Mouse (Mus musculus): Measurements from ENCODE around the gene Ngly1.

Gene Ngly1

DNA sequence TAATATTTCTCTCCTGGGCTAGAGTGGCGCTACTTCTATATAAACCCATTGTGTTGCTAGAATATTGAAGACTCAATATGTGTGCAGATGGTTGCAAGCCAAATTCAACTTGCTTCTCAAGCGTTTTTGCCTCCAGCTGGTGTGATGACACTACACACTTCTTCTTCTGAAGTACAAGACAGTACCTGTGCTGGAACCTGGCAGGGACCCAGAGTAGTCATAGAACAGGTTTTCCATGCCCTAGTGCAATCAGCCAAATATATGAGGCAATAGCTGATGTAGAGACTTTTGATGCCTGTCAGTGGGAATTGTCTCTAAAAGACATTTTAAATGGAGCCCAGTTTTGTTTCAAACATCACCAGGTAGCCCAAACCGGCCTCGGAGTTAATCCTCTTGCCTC, 75.3 kb downstream of the Ngly1 start:
- in situ Hi-C loops (cut with MboI, MseI): loop anchor here (25.0 kb wide), 1 partner anchor 463 kb away; no protein-coding TSS in a partner anchor

- in situ Hi-C loops (cut with MboI, MseI): no loop called here
Observed at GRCm38 (mm10) chr14:16325208-16325607, 76.1 kb downstream of the Ngly1 start.

GRCm38 (mm10) chr14:16328531-16328930, 79.5 kb downstream of the Ngly1 start:
- in situ Hi-C loops (cut with MboI, MseI): no loop called here

GRCm38 (mm10) chr14:16328959-16329480, 79.9 kb downstream of the Ngly1 start:
- in situ Hi-C loops (cut with MboI, MseI): no loop called here

DNA sequence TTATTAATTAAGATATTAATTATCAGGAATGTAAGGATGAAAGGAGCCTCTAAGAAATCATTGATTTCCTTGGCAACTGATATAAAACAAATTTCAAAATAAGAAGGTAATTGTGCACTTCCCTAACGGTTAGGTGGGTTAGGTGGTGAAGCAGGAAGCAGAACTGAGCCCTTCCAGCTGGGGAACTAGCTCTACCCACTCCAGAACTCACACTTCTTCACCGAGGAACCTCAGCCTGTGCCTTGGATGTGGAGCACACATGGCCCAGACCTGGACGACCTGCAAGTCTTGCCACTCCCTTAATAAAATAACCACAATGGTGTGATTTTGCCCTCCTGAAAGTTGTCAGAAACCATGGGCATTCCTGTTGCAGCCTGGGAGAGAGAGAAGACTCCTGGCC, 80.7 kb downstream of the Ngly1 start:
- in situ Hi-C loops (cut with MboI, MseI): no loop called here

DNA sequence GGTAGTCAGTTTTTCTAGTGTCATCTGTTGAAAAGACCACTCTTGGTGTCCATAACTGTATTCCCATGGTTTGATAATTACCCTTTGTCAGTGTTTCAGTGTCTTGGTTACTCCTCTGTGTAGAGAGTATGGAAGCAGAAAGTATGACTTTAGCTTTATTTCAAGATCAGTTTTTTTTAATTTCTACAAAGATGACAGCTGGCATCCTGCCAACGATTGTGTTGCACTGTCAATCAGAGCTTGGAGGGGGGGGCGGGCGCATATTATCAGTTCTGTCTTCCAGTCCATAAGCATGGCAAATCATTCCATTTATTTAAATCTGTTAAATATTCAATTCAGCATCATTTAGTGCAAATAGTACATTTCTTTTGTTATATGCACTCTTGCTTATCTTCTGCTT, 85.2 kb downstream of the Ngly1 start:
- in situ Hi-C loops (cut with MboI, MseI): no loop called here

DNA sequence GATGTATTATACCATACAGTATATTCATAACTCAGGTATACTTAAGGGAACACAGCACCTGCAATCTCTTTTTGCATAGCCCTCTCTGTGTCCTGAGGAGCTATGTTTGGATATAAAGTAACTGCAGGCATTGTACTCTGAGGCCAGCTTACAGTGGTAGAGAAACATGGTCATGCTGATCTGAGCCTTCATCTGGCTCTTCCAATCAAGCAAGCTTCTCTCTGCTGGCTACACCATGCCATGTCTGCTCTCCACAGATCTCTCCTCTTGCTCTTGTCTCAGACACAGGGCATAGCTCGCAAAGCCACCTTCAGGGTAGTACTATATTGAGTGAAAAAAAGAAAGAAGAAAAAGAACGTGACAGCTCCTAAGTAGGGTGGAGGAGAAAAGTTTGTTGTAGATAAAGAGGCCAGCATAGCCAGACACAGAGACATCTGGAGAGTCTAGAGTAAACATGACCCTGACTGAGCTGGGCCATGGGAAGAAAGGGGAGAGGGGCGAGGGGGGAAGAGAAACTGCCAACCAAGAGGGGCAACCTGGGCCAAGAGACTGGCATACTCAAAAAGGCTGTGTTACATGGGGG, 86.8 kb downstream of the Ngly1 start:
- in situ Hi-C loops (cut with MboI, MseI): no loop called here

- in situ Hi-C loops (cut with MboI, MseI): no loop called here
Observed at GRCm38 (mm10) chr14:16347505-16347904, 98.4 kb downstream of the Ngly1 start.

DNA sequence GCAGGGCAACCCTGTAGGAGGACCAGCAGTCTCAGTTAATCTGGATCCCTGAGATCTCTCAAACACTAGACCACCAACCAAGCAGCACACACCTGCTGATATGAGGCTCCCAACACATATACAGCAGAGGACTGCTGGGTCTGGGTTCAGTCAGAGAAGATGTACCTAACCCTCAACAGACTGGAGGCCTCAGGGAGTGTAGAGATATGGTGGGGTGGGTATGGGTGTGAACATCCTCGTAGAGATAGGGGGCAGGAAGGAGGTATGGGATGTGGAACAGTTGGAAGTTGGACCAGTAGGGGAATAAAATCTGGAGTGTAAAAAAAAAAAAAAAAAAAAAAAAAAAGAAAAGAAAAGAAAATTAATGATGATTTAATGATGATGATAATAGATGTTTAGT, 110.6 kb downstream of the Ngly1 start:
- in situ Hi-C loops (cut with MboI, MseI): loop anchor here (25.0 kb wide), 1 partner anchor 1997 kb away; no protein-coding TSS in a partner anchor

Measured in regulatory T cell (primary cell).